Mouse (Mus musculus): ENCODE data around the gene Msmo1. TPM values are rescaled to one million over a fixed set of nuclear protein-coding genes. Genes with fewer than 3 reads are reported as not detected.

Msmo1 gene
- 4.4 and 7.4 TPM in 2 replicates for polyA plus RNA-seq (2012)

DNA sequence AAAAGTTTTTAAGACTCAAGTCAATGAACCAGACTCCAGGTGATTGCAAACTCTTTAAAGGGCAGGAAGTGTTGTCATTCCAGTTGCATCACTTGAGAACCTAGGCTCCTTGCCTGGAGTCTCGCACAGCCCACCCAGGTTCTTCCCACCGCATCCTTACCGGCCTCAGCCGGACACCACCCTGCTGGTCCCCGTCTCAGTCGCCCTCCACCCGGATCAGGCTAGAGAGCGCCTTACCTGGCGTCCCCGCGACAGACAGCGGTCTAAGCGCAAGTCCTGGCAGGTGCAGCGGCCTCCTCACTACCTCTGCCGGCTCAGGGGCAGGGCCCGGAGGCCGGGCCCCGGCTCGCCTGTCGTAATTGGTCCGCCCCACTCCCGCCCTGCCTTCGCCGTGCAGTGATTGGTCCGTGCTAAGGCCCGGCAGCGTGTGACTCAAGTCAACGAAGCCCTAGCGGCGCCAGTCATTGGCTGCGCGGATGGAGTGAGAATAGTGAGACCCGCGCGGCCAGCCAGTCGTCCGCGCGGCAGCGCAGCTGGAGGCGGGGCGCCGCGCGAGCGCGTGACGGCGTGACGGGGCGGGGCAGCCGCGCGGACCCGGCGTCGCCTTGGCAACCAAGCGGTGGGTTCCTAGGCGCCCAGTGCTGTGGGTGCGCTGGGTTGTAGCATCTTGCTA, at the start of gene Msmo1:
TSS of gene Msmo1 (minus strand) at position 522 of the 673 bp plus-strand sequence.
- no peak for TF ChIP-seq GATA1 (IDR thresholded peaks at IDR 0.05; ENCODE audit: low read length)

DNA sequence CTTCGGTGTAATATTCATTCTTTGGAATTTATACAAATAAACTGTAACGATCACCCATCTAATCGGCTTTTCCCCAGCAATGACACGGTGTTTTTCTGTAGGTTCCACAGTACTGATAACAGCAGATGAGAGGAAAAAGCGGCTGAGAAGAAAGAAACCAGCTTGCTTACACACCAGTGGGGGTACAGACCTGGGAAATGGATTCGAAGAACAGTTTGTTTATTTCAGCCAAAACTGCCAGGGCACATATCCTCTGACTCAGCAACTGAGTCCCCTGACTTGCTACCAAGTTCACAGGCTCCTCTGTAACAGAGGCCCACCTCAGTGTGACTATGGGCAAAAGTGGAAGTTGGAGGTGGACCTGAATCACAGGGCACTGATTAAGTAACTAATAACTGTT, 48.4 kb upstream of the Msmo1 start:
- no peak for TF ChIP-seq GATA1 (IDR thresholded peaks at IDR 0.05; ENCODE audit: low read length)

DNA sequence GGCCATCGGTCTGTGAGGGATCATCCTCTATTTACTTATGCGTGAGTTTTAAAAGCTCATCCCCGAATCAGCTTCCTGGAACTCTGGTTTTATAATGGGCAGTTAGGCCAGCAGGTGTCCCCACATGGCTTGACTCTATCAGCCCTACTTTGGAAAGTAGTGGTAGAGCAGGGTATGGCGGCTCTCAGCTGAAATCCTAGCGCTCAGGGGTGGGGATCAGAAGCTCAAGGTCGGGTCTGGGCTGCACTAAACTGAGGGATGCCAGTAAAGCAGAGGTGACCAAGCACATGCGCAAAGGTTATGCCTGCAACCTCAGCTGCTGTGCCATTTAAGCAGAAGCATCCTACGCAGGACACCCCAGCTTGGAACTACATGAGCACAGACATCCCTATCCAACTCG, 44.3 kb upstream of the Msmo1 start:
- no peak for TF ChIP-seq GATA1 (IDR thresholded peaks at IDR 0.05; ENCODE audit: low read length)

DNA sequence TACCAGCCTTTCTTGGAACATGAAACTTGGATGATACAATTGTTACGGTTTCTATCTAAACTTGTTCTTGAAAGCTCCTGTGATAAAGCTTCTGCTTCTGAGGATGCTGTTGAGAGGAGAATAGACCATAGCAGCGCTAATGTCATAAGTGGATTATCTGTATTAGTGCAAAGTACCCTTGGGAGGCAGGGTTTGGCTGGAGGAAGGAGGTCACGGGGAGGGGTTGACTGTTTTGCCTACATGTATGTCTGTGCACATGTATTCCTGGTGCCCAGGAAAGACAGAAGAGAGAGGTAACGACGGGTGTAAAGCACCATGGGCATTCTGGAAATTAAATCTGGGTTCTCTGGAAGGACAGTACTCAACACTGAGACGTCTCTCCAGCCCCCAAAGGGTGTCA, 40.5 kb upstream of the Msmo1 start:
- TF ChIP-seq GATA1 (IDR thresholded peaks at IDR 0.05; ENCODE audit: low read length): no peak

DNA sequence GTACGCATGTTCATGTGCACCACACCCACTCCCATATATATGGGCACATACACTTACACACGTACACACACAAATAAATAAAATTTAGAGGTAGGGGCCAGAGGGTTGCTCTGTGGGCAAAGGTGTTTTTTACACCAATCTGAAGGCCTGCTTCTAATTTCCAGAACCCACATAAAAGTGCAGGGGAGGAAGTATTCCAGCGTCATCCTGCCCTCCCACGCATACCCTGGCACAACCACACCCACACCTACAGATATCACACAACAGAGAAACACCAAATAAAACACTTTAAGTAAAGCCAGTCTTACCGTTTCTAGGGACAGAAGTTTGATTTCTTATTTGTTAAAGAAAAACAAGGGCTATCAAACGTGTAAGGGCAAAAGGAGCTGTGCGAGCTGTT, 37.2 kb upstream of the Msmo1 start:
- TF ChIP-seq GATA1 (IDR thresholded peaks at IDR 0.05; ENCODE audit: low read length): no peak

DNA sequence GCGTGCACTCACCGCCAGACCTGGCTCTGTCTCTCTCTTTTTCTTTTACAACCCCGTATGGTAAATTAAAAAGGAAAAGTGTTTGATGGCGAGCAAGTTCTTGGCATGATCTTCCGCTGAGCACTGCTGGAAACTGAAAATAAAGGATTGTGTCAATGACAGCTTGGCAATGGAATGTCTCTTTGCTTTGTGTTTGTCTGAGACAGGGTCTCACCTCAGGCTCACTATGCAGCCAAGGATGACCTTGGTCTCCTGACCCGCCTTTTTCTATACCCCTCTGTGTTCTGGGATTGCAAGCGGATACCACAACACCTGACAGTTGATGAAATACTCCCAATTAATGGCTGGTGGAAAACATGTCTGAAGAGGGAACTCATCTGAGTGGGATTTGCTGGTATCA, 36.0 kb upstream of the Msmo1 start:
- TF ChIP-seq GATA1 (IDR thresholded peaks at IDR 0.05; ENCODE audit: low read length): no peak

DNA sequence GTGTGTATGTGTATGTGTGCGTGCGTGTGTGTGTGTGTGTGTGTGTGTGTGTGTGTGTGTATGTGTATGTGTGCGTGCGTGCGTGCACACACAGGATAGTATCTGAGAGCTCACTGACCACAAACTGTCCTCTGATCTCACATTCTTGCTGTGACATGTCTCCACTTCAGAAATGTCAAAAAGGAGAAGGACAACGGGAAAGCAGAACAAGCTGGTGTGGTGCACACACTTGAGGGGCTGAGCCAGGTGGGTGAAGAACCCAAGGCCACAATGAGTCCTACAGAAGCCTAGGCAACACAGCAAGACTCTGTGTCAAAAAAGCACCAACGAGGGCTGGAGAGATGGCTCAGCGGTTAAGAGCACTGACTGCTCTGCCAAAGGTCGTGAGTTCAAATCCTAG, 35.1 kb upstream of the Msmo1 start:
- TF ChIP-seq GATA1 (IDR thresholded peaks at IDR 0.05; ENCODE audit: low read length): no peak

DNA sequence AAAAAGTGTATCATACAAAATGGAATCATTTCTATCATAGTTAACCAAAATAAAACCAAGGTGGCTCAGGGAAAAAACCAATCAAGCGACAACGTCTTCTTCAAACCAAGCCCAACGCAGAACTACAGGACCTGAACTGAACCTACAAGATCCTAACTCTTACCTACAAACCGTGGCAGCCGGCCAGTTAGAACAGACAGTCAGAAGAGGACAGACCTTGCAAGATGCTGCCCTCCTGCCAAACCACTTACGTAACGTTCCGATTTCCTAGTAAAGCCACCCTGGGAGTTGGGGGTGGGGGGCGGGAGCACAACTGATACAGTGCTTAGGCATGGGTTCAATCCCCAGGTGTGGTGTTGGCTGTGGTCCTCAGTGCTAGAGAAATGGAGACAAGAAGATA, 33.5 kb upstream of the Msmo1 start:
- no peak for TF ChIP-seq GATA1 (IDR thresholded peaks at IDR 0.05; ENCODE audit: low read length)

DNA sequence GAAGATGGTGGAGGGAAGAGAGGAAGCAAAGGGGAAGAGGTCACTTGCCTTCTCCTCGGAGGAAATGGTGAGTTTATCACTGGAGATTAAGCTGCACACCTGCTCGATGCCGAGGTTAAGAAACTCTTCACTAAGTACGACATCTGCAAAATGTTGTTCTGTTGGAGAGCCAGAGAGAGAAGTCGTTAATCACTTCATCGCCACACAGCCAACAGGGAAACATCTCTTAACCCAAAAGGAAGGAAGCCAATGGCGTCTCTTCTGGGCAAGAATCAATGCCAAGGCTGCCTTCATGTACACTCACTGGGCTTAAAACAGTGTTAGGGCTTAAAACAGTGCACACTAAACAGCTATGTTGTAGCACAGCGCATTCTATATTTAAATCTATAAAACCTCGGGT, 30.5 kb upstream of the Msmo1 start:
- TF ChIP-seq GATA1 (IDR thresholded peaks at IDR 0.05; ENCODE audit: low read length): no peak

DNA sequence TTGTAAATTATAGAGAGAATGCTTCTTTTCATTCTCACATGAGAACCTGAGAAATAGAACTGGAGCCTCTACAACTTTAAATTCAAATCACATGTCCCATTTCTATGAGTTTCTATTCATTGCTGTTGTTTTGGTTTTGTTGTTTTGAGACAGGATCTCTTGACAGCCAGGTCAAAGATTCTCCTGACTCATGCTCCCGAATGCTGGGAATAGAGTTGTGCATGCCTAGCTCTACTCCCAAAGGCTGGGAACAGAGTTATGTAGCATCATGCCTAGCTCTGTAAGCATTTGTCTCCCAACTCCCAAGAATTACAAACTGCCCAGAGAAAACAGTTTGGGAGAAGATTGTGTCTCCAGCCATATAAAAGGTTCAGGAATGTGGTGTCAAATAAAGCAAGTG, 29.2 kb upstream of the Msmo1 start:
- TF ChIP-seq GATA1 (IDR thresholded peaks at IDR 0.05; ENCODE audit: low read length): no peak

DNA sequence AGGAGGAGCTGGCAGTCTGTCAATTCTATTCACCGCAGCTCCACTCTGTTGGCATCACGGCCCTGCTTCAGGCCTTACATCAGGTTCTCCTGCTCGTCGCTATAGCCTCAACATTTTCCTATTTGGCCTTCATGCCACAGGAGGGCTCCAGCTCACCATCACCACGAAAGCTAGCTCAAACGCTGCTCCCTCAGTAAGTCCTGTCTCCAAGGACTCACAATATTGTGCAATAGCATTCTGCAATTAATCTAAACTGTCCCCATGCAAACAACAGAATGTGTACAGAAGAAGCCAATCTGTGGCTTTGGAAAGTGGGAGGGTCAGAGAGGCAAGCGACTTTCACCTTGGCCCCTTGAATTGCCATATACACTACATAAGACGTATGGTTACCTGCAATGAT, 27.8 kb upstream of the Msmo1 start:
- no peak for TF ChIP-seq GATA1 (IDR thresholded peaks at IDR 0.05; ENCODE audit: low read length)

DNA sequence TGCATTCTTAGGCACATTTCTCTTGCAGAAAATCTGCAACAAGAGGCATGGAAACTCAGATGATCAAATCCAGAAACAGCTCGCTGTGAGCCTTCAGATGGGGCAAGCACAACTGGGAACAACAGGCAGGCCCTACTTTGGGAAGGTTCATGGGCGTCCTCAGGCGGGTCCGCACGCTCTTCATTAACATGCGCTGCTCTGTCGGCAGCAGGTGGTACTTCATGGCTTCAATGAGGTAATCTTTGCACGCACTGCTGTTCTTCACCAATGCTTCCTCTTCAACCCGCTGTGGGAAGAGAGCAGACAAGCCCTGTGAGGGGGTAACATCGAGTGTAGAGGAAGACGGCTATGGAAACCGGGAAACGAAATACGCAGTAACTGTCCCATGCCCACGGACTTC, 24.4 kb upstream of the Msmo1 start:
- no peak for TF ChIP-seq GATA1 (IDR thresholded peaks at IDR 0.05; ENCODE audit: low read length)

DNA sequence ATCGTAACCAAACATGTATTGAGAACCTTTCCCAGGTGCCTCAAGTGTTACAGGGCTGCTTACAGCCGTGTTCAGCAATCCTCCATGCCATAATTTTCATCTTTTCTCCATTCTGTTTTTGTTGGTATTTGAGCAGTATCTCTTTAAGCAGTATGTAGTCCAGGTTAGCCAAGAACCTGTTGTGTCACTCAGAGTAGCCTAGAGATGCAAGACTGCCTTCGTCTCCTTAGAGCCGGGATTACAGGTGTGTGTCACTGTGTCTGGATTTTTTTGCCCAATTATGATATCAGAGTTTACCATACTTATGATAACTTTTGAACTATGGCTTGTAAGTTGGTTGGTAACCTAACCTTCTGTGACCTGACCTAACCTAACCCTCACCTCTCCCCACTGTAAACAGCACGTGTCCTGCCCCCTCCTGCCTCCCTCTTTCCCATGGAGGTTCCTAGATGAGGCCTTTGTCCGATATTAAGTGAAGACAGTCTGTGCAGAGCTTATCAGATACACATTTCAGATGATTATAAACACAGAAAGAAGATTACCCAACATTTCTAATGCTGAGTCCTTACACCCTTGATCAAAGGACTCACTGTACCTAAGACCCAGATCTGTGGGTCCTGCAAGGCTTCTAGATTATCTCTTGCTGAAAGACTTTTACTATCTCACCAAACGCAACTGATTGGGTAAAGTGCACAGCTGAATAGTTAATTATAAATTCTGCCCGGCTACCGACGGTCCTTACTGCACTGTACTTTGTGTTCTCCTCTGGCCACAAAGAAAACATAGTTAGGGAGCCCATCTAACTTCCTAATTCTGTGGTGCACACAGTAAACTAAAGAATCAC, 12.8 kb upstream of the Msmo1 start:
- TF ChIP-seq GATA1 (IDR thresholded peaks at IDR 0.05; ENCODE audit: low read length): no peak

DNA sequence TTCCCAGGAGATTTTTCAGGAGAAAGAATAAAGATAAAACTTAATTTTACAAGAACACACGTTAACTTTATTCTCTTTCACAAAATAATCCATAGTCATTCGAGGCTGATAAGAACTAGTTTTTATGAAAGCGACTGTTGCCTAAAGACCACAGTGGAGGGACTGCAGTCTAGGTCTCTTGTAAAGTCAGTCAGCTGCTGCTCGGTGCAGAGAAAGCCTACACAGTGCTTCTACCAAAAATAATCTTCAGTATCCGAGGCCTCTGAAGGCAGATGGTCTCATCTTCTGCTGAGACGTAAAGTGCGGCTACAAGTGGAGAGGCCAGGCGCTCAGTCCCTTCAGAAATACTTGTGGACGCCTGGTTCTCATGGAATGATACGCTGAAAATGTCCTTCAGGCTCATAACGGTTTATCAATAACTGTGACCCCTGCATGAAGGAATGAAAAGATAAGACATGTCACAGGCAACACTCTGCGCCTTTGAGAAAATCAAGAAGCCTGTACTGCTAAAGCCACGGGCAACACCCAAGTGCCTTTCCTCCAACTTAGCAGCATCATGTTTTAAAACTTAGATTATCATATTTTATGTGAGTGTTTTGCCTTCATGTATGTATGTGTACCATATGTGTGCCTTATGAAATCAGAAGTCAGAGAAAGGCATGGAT, 7.1 kb upstream of the Msmo1 start:
- TF ChIP-seq GATA1 (IDR thresholded peaks at IDR 0.05; ENCODE audit: low read length): peak; percentile 5

DNA sequence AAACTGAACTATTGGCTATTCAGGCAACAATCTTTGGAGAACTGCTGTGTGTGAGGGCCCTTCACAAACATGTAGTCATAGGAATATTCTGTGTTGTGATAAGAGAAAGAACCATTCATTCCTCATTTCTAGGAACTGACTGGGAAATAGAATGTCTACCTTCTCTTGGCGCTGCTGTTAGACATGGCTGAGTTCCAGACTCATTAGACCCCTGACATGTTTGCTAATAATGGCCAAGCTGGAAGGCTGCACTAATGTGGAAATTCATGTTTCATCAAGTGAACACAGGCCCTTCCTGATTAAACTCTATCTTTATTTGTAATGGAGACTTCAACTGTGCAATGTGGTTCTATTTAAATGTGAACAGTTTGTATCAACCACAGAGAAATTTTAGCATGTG, 5.3 kb upstream of the Msmo1 start:
- TF ChIP-seq GATA1 (IDR thresholded peaks at IDR 0.05; ENCODE audit: low read length): no peak

DNA sequence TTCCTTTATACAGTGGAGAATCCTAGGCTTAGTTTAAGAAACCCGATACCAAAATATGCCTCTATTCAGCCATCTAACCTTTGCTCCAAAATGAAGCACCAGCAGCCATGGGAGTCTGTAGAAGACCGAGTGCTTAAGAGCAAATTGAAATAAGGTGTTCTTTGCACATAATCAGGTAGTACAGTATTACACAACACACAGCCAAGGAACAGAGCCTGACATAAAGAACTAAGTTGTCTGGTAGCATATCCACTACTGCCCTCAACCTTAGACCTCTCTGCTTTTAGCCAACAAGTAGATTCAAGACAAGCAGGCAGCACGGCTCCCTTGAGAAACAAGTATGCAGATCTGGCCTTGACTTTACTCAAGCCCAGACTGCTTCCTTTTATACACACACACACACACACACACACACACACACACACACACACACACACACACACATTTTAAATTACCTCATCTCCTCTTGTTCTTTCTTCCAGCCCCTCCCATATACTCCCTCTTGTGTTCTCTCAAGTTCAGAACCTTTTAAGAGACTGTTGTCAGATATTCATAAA, 3.3 kb upstream of the Msmo1 start:
- TF ChIP-seq GATA1 (IDR thresholded peaks at IDR 0.05; ENCODE audit: low read length): no peak
